ENCODE assay signal across 26 mouse cellular contexts in the genomic region with DNA sequence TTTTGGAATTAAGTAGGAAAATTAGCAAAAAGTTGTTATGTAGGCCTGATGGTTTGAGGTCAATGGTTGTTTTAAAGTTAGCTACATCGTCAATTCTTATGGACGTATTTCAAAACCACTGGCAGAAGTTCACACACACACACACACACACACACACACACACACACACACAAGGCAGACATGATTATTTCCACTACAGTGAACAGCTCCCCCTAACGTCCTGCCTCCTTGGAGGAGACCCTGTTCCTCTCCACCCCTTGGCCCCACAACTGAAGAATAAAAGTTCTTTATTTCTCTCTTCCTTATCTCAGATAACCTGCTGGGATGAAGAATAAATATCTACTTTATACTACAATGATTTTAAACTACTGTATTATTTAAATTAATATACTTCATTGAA. TPM values are rescaled to one million over a fixed set of nuclear protein-coding genes. Genes with fewer than 3 reads are reported as not detected.
DNase-seq lines count a peak whose midpoint lies in the region; ATAC-seq and TF ChIP-seq lines count a peak whose summit lies in the region.
"Had no signal": no experiment of that assay in that cellular context is flagged by ENCODE, and none has a peak within 500 bp of the region (broad histone marks: within the 10 kb centered on the region; RNA-seq: fewer than 3 reads in every experiment).

No protein-coding gene starts in this region.

- TF ChIP-seq CTCF in heart, postnatal 0 days (IDR thresholded peaks at IDR 0.05; ENCODE audit: low read depth), result 0 out of 2 replicates have a peak, but pooled peaks have one; percentile 20
- peak; percentile 26; the same call in 1 of the 2 replicates for TF ChIP-seq CTCF in liver, postnatal 0 days (IDR thresholded peaks at IDR 0.05; ENCODE audit: low read depth)
- TF ChIP-seq CTCF in CH12.LX (conservative IDR thresholded peaks at IDR 0.05 in 1 of 2, IDR thresholded peaks at IDR 0.05 in 1 of 2; ENCODE audit: low read depth in 2 of 2, low read length in 2 of 2), result peak in 1 of 2 experiments; percentile 60; a peak in 2 of 4 replicates
- TF ChIP-seq CTCF in bone marrow macrophage, adult 2 months (IDR thresholded peaks at IDR 0.05; ENCODE audit: low read depth, low read length), result no peak
- TF ChIP-seq CTCF in cerebellum, adult 2 months (IDR thresholded peaks at IDR 0.05; ENCODE audit: borderline replicate concordance, insufficient read depth, low read depth, low read length), result no peak

- TF ChIP-seq RAD21 in CH12.LX (IDR thresholded peaks at IDR 0.05; ENCODE audit: low read depth, low read length), result peak; percentile 23

- in situ Hi-C loops in CH12.LX (cut with MboI; ENCODE audit: low pct_ligation_motif_present, low pct_unique_long_range_greater_than_20kb, low sequenced_read_pairs), result no loop called here

- H3K79me2 ChIP-seq in CH12.LX (replicated peaks; ENCODE audit: control insufficient read depth, extremely low read depth, insufficient read depth, poor library complexity, severe bottlenecking), result no peaks in the 10 kb centered on the region

- DNase-seq in heart, postnatal 0 days (ENCODE audit: low spot score), result no peak
- no peak for DNase-seq in heart, adult 18-20 months
- no peak for DNase-seq in liver, postnatal 0 days
- DNase-seq in CH12.LX (ENCODE audit: extremely low read depth), result no peak
- no peak for DNase-seq in cerebellum, adult 2 months
- DNase-seq: adrenal gland, postnatal 25 days; B cell, adult 2 months; cerebellum, postnatal 10 days; gastrocnemius, postnatal 14 days; kidney, postnatal 4 days; lung, embryonic 14.5 days; midbrain, embryonic 14.5 days; retina, postnatal 1 day; thymus, postnatal 14 days had no signal

- 0 out of 2 replicates have a peak, but pooled peaks cover 3% of the 10 kb centered on the region for H3K9me3 ChIP-seq in heart, postnatal 0 days (replicated peaks; ENCODE audit: control insufficient read depth, low read length)
- no peaks in the 10 kb centered on the region for H3K9me3 ChIP-seq in liver, postnatal 0 days (ENCODE audit: low read length)
- no peaks in the 10 kb centered on the region for H3K9me3 ChIP-seq in liver, embryonic 12.5 days (replicated peaks)
- H3K9me3 ChIP-seq in CH12.LX (replicated peaks; ENCODE audit: low read length), result peaks cover 5% of the 10 kb centered on the region
- H3K9me3 ChIP-seq: heart, embryonic 15.5 days; intestine, embryonic 15.5 days; kidney, embryonic 15.5 days had no signal

- TF ChIP-seq EP300 in heart, postnatal 0 days (IDR thresholded peaks at IDR 0.05; ENCODE audit: low read depth), result no peak
- TF ChIP-seq EP300 in liver, postnatal 0 days (IDR thresholded peaks at IDR 0.05; ENCODE audit: low read depth), result no peak
- no peak for TF ChIP-seq EP300 in CH12.LX (IDR thresholded peaks at IDR 0.05; ENCODE audit: low read length)

- no peak overlapping the region for H3K27ac ChIP-seq in heart, postnatal 0 days (ENCODE audit: low read depth)
- H3K27ac ChIP-seq in liver, postnatal 0 days (ENCODE audit: low read depth), result no peak overlapping the region
- H3K27ac ChIP-seq in liver, embryonic 12.5 days, result no peak overlapping the region
- no peak overlapping the region for H3K27ac ChIP-seq in CH12.LX (ENCODE audit: insufficient read depth, low read depth)
- H3K27ac ChIP-seq in bone marrow macrophage, adult 2 months (ENCODE audit: insufficient read depth, low read depth, low read length), result peak overlapping the region; percentile 17; the same call in 1 of the 2 replicates
- H3K27ac ChIP-seq in cerebellum, adult 2 months (ENCODE audit: insufficient read depth, low read length), result no peak overlapping the region
- H3K27ac ChIP-seq: forebrain, embryonic 10.5 days; heart, embryonic 15.5 days; hindbrain, embryonic 10.5 days; intestine, embryonic 15.5 days; kidney, embryonic 15.5 days; left cerebral cortex, adult 2 months; neural tube, embryonic 13.5 days had no signal

- H3K4me2 ChIP-seq in heart, postnatal 0 days (ENCODE audit: low read depth, low read length), result no peak overlapping the region
- H3K4me2 ChIP-seq in liver, postnatal 0 days (ENCODE audit: low read depth, low read length), result no peak overlapping the region
- no peak overlapping the region for H3K4me2 ChIP-seq in liver, embryonic 12.5 days
- H3K4me2 ChIP-seq in CH12.LX (ENCODE audit: insufficient read depth, low read depth, poor library complexity, severe bottlenecking), result no peak overlapping the region
- H3K4me2 ChIP-seq: heart, embryonic 15.5 days; intestine, embryonic 15.5 days; kidney, embryonic 15.5 days; lung, embryonic 14.5 days; neural tube, embryonic 13.5 days had no signal

- dilution Hi-C loops in CH12.LX (cut with MboI; ENCODE audit: extremely low pct_ligation_motif_present, extremely low pct_unique_long_range_greater_than_20kb, low sequenced_read_pairs), result no loop called here

- no peak for ATAC-seq in heart, postnatal 0 days (ENCODE audit: insufficient read depth, low read depth)
- ATAC-seq in liver, postnatal 0 days, result no peak
- no peak for ATAC-seq in liver, embryonic 12.5 days
- ATAC-seq: forebrain, embryonic 16.5 days; hindbrain, embryonic 16.5 days had no signal

- H3K36me3 ChIP-seq in heart, postnatal 0 days (replicated peaks; ENCODE audit: control insufficient read depth, insufficient read depth, low read length), result no peaks in the 10 kb centered on the region
- no peaks in the 10 kb centered on the region for H3K36me3 ChIP-seq in liver, postnatal 0 days (replicated peaks; ENCODE audit: insufficient read depth, low read length)
- H3K36me3 ChIP-seq in liver, embryonic 12.5 days, result no peaks in the 10 kb centered on the region
- no peaks in the 10 kb centered on the region for H3K36me3 ChIP-seq in CH12.LX (replicated peaks in 1 of 2; ENCODE audit: control insufficient read depth in 1 of 2, insufficient read depth in 1 of 2, low read length in 1 of 2)
- H3K36me3 ChIP-seq: heart, embryonic 15.5 days; intestine, embryonic 15.5 days; kidney, embryonic 15.5 days had no signal

- no peak for TF ChIP-seq POLR2A in CH12.LX (IDR thresholded peaks at IDR 0.05; ENCODE audit: low read depth, low read length)
- TF ChIP-seq POLR2A in bone marrow macrophage, adult 2 months (IDR thresholded peaks at IDR 0.05; ENCODE audit: borderline replicate concordance, low read depth, low read length), result no peak
- TF ChIP-seq POLR2A in cerebellum, adult 2 months (IDR thresholded peaks at IDR 0.05; ENCODE audit: borderline replicate concordance, insufficient read depth, low read length), result no peak

- H3K4me1 ChIP-seq in heart, postnatal 0 days (ENCODE audit: control insufficient read depth, insufficient read depth), result no peaks in the 10 kb centered on the region
- no peaks in the 10 kb centered on the region for H3K4me1 ChIP-seq in liver, postnatal 0 days (ENCODE audit: insufficient read depth)
- H3K4me1 ChIP-seq in liver, embryonic 12.5 days, result no peaks in the 10 kb centered on the region
- peaks cover 4 to 14% of the 10 kb centered on the region in 2 experiments; a peak in 3 of 4 replicates for H3K4me1 ChIP-seq in CH12.LX (ENCODE audit: control insufficient read depth in 1 of 2, insufficient read depth in 2 of 2)
- peaks cover 5% of the 10 kb centered on the region for H3K4me1 ChIP-seq in bone marrow macrophage, adult 2 months (ENCODE audit: control insufficient read depth, insufficient read depth, low read length)
- no peaks in the 10 kb centered on the region for H3K4me1 ChIP-seq in cerebellum, adult 2 months (ENCODE audit: control insufficient read depth, insufficient read depth, low read length)
- H3K4me1 ChIP-seq: forebrain, embryonic 10.5 days; heart, embryonic 15.5 days; hindbrain, embryonic 10.5 days; intestine, embryonic 15.5 days; kidney, embryonic 15.5 days; neural tube, embryonic 13.5 days had no signal

- no peak overlapping the region for H3K4me3 ChIP-seq in heart, postnatal 0 days (ENCODE audit: low read depth, low read length)
- no peak overlapping the region for H3K4me3 ChIP-seq in liver, postnatal 0 days (ENCODE audit: low read depth, low read length)
- H3K4me3 ChIP-seq in liver, embryonic 12.5 days, result no peak overlapping the region
- no peak overlapping the region for H3K4me3 ChIP-seq in CH12.LX (replicated peaks in 1 of 3; ENCODE audit: low read depth in 2 of 3, low read length in 2 of 3, poor library complexity in 1 of 3)
- H3K4me3 ChIP-seq in bone marrow macrophage, adult 2 months (ENCODE audit: insufficient read depth, low read length), result no peak overlapping the region
- no peak overlapping the region for H3K4me3 ChIP-seq in cerebellum, adult 2 months (replicated peaks; ENCODE audit: insufficient read depth, low read depth, low read length)
- H3K4me3 ChIP-seq: forebrain, embryonic 10.5 days; heart, embryonic 15.5 days; hindbrain, embryonic 10.5 days; intestine, embryonic 15.5 days; kidney, embryonic 15.5 days; left cerebral cortex, adult 2 months; myocyte; neural tube, embryonic 13.5 days had no signal

- 53% methylated on average over 3 of the region's 3 CpGs for WGBS in heart, postnatal 0 days
- WGBS in liver, postnatal 0 days (ENCODE audit: insufficient replicate concordance), result 41% methylated on average over 3 of the region's 3 CpGs
- 55% methylated on average over 3 of the region's 3 CpGs for WGBS in liver, embryonic 12.5 days (ENCODE audit: insufficient replicate concordance)
- WGBS in cerebellum, adult 2 months, result 51% methylated on average over 3 of the region's 3 CpGs

- H3K9ac ChIP-seq in heart, postnatal 0 days (replicated peaks; ENCODE audit: low read depth, low read length), result no peak overlapping the region
- no peak overlapping the region for H3K9ac ChIP-seq in liver, postnatal 0 days (replicated peaks)
- no peak overlapping the region for H3K9ac ChIP-seq in liver, embryonic 12.5 days
- H3K9ac ChIP-seq in CH12.LX (ENCODE audit: insufficient read depth, low read depth), result no peak overlapping the region
- H3K9ac ChIP-seq: heart, embryonic 15.5 days; intestine, embryonic 15.5 days; kidney, embryonic 15.5 days; lung, embryonic 14.5 days; neural tube, embryonic 13.5 days had no signal

- no peaks in the 10 kb centered on the region for H3K27me3 ChIP-seq in heart, postnatal 0 days (ENCODE audit: control insufficient read depth, insufficient read depth, low read length)
- no peaks in the 10 kb centered on the region for H3K27me3 ChIP-seq in liver, postnatal 0 days (ENCODE audit: insufficient read depth, low read length)
- no peaks in the 10 kb centered on the region for H3K27me3 ChIP-seq in liver, embryonic 12.5 days (replicated peaks)
- no peaks in the 10 kb centered on the region for H3K27me3 ChIP-seq in CH12.LX (replicated peaks)
- H3K27me3 ChIP-seq in cerebellum, adult 2 months (ENCODE audit: control insufficient read depth, insufficient read depth, low read length), result no peaks in the 10 kb centered on the region
- H3K27me3 ChIP-seq: heart, embryonic 15.5 days; intestine, embryonic 15.5 days; kidney, embryonic 15.5 days; neural tube, embryonic 13.5 days had no signal

RNA-seq across cellular contexts. Expression of a gene that starts 21.4 kb away (rescaled TPM):
- 20.0 and 28.0 TPM in 2 replicates for total RNA-seq in heart, postnatal 0 days (2014; rRNA removed; ENCODE audit: low replicate concordance)
- 17.4 and 20.1 TPM in 2 replicates for polyA plus RNA-seq in heart, postnatal 0 days (2015; fragmentation: Nextera tagmentation; extraction: Ambion mirVana)
- 10 to 100 TPM; 85.1 to 92.0 TPM for total RNA-seq in heart, adult 18-20 months (2021)
- polyA plus RNA-seq in liver, postnatal 0 days (2015; fragmentation: Nextera tagmentation; extraction: Ambion mirVana), result 2.9 and 3.2 TPM in 2 replicates
- polyA plus RNA-seq in liver, embryonic 12.5 days (2016; fragmentation: Nextera tagmentation; extraction: Ambion mirVana), result 0.92 and 1.1 TPM in 2 replicates
- total RNA-seq in CH12.LX (2012; rRNA removed) (0.08 TPM in 2 replicates), CH12.LX (2014; rRNA removed) (not detected in 2 replicates)
- 0.09 and 0.10 TPM in 2 replicates for polyA plus RNA-seq in CH12.LX (2012; ENCODE audit: insufficient read length, low read depth)
- not detected in 2 replicates for polyA plus RNA-seq in bone marrow macrophage, adult 2 months (2012; ENCODE audit: insufficient read depth, insufficient read length, missing spikeins)
- polyA plus RNA-seq in cerebellum, adult 2 months (2012; rRNA removed), result 37.9 and 38.0 TPM in 2 replicates

RNA-seq across cellular contexts. Expression of a gene that starts 39.4 kb away (rescaled TPM):
- total RNA-seq in heart, postnatal 0 days (2014; rRNA removed; ENCODE audit: low replicate concordance), result 19.7 and 34.9 TPM in 2 replicates
- 20.3 and 21.1 TPM in 2 replicates for polyA plus RNA-seq in heart, postnatal 0 days (2015; fragmentation: Nextera tagmentation; extraction: Ambion mirVana)
- 10 to 100 TPM; 43.4 to 44.6 TPM for total RNA-seq in heart, adult 18-20 months (2021)
- polyA plus RNA-seq in liver, postnatal 0 days (2015; fragmentation: Nextera tagmentation; extraction: Ambion mirVana), result 7.9 and 9.2 TPM in 2 replicates
- polyA plus RNA-seq in liver, embryonic 12.5 days (2016; fragmentation: Nextera tagmentation; extraction: Ambion mirVana), result 26.0 and 26.2 TPM in 2 replicates
- total RNA-seq in CH12.LX (2012; rRNA removed), result 44.3 and 50.2 TPM in 2 replicates
- total RNA-seq in CH12.LX (2014; rRNA removed), result 77.0 and 82.8 TPM in 2 replicates
- 82.8 and 85.2 TPM in 2 replicates for polyA plus RNA-seq in CH12.LX (2012; ENCODE audit: insufficient read length, low read depth)
- polyA plus RNA-seq in bone marrow macrophage, adult 2 months (2012; ENCODE audit: insufficient read depth, insufficient read length, missing spikeins), result 42.2 and 50.3 TPM in 2 replicates
- polyA plus RNA-seq in cerebellum, adult 2 months (2012; rRNA removed), result 18.7 and 20.6 TPM in 2 replicates

RNA-seq across cellular contexts. Expression of a gene that starts 40.1 kb away (rescaled TPM):
- 301 and 405 TPM in 2 replicates for total RNA-seq in heart, postnatal 0 days (2014; rRNA removed; ENCODE audit: low replicate concordance)
- 3,491 and 3,728 TPM in 2 replicates for polyA plus RNA-seq in heart, postnatal 0 days (2015; fragmentation: Nextera tagmentation; extraction: Ambion mirVana)
- 1,000 to 10,000 TPM; 1,761 to 1,766 TPM for total RNA-seq in heart, adult 18-20 months (2021)
- polyA plus RNA-seq in liver, postnatal 0 days (2015; fragmentation: Nextera tagmentation; extraction: Ambion mirVana), result 805 and 808 TPM in 2 replicates
- polyA plus RNA-seq in liver, embryonic 12.5 days (2016; fragmentation: Nextera tagmentation; extraction: Ambion mirVana), result 548 and 558 TPM in 2 replicates
- total RNA-seq in CH12.LX (2012; rRNA removed) (223 and 264 TPM in 2 replicates), CH12.LX (2014; rRNA removed) (277 and 315 TPM in 2 replicates)
- polyA plus RNA-seq in CH12.LX (2012; ENCODE audit: insufficient read length, low read depth), result 485 and 620 TPM in 2 replicates
- polyA plus RNA-seq in bone marrow macrophage, adult 2 months (2012; ENCODE audit: insufficient read depth, insufficient read length, missing spikeins), result 290 and 355 TPM in 2 replicates
- polyA plus RNA-seq in cerebellum, adult 2 months (2012; rRNA removed), result 446 and 451 TPM in 2 replicates

RNA-seq across cellular contexts. Expression of a gene that starts 59.8 kb away (rescaled TPM):
- total RNA-seq in heart, postnatal 0 days (2014; rRNA removed; ENCODE audit: low replicate concordance), result 24.8 and 43.2 TPM in 2 replicates
- 48.9 and 50.6 TPM in 2 replicates for polyA plus RNA-seq in heart, postnatal 0 days (2015; fragmentation: Nextera tagmentation; extraction: Ambion mirVana)
- total RNA-seq in heart, adult 18-20 months (2021), result 10 to 100 TPM; 40.3 to 42.9 TPM
- 17.6 and 18.3 TPM in 2 replicates for polyA plus RNA-seq in liver, postnatal 0 days (2015; fragmentation: Nextera tagmentation; extraction: Ambion mirVana)
- 33.3 and 33.4 TPM in 2 replicates for polyA plus RNA-seq in liver, embryonic 12.5 days (2016; fragmentation: Nextera tagmentation; extraction: Ambion mirVana)
- total RNA-seq in CH12.LX (2012; rRNA removed), result 123 and 128 TPM in 2 replicates
- 110 and 112 TPM in 2 replicates for total RNA-seq in CH12.LX (2014; rRNA removed)
- 97.4 and 102 TPM in 2 replicates for polyA plus RNA-seq in CH12.LX (2012; ENCODE audit: insufficient read length, low read depth)
- 17.9 and 20.0 TPM in 2 replicates for polyA plus RNA-seq in bone marrow macrophage, adult 2 months (2012; ENCODE audit: insufficient read depth, insufficient read length, missing spikeins)
- polyA plus RNA-seq in cerebellum, adult 2 months (2012; rRNA removed), result 28.6 and 32.3 TPM in 2 replicates

Comparison
In these comparisons a context has a peak if more than half of its experiments do, and no peak if none do; other contexts are left out.
1. CTCF ChIP-seq: peak in heart, postnatal 0 days (single experiment) and liver, postnatal 0 days (single experiment); none in bone marrow macrophage, adult 2 months (single experiment) and cerebellum, adult 2 months (single experiment).